Mouse (Mus musculus): Measurements from ENCODE around the gene Haspin.

GRCm38 (mm10) chr11:73176186-73176585 lies 38.1 kb upstream of the Haspin start:
- TF ChIP-seq POLR2A (IDR thresholded peaks at IDR 0.05; ENCODE audit: insufficient read depth, low read depth, low read length) (no peak), CTCF (IDR thresholded peaks at IDR 0.05) (no peak), EP300 (IDR thresholded peaks at IDR 0.05; ENCODE audit: insufficient read depth, low read depth, low read length) (no peak)

Measured in heart, adult 2 months (tissue).